Mouse (Mus musculus): ENCODE data around the gene Smoc1. TPM values are rescaled to one million over a fixed set of nuclear protein-coding genes. Genes with fewer than 3 reads are reported as not detected.

Gene Smoc1
- polyA plus RNA-seq, 1 experiment from 2014 or later = 9.2 TPM

GRCm38 (mm10) chr12:81140594-81141328 is 114.2 kb downstream of the Smoc1 start:
- no peaks in the 10 kb centered on the region for H3K36me3 ChIP-seq
- ATAC-seq (ENCODE audit: low read depth) = peak; percentile 43; the same call in 1 of the 2 replicates
- H3K4me2 ChIP-seq = no peak overlapping the region
- H3K27me3 ChIP-seq = no peaks in the 10 kb centered on the region; the same call in 1 of the 2 replicates
- H3K27ac ChIP-seq (replicated peaks) = peak overlapping the region; percentile 28; the same call in 1 of the 2 replicates
- no peaks in the 10 kb centered on the region for H3K9me3 ChIP-seq
- H3K9ac ChIP-seq = no peak overlapping the region
- H3K4me3 ChIP-seq = no peak overlapping the region
- WGBS = 36% methylated on average over 9 of the region's 9 CpGs
- peaks cover 22% of the 10 kb centered on the region for H3K4me1 ChIP-seq (replicated peaks)

DNA sequence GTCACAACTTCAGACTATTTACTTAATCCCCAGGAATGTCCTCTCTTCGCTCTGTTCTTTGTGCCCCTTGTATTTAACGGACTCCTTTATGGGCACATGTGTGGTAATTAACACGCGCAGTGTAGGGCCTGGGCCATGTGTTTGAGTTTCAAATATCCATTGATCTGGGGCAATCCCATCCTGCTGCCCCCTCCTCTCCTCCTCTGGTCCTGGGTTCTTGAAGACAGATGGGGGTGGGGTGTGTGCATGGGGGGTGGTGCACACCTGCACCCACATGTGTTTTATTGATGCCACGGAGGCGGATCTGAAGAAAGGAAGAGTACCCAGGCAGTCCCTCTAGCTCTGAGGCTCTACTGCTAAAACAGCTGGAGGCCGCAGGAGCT is 114.7 kb downstream of the Smoc1 start:
- 27% methylated on average over 7 of the region's 7 CpGs for WGBS
- Histone ChIP-seq H3K9me3 (no peaks in the 10 kb centered on the region), H3K4me3 (no peak overlapping the region), H3K27ac (replicated peaks) (peak overlapping the region; percentile 28; the same call in 1 of the 2 replicates), H3K9ac (no peak overlapping the region; the same call in 1 of the 2 replicates), H3K27me3 (no peaks in the 10 kb centered on the region; the same call in 1 of the 2 replicates), H3K4me2 (no peak overlapping the region), H3K4me1 (replicated peaks) (peaks cover 28% of the 10 kb centered on the region), H3K36me3 (no peaks in the 10 kb centered on the region)
- peak; percentile 19; the same call in 1 of the 2 replicates for ATAC-seq (ENCODE audit: low read depth)

DNA sequence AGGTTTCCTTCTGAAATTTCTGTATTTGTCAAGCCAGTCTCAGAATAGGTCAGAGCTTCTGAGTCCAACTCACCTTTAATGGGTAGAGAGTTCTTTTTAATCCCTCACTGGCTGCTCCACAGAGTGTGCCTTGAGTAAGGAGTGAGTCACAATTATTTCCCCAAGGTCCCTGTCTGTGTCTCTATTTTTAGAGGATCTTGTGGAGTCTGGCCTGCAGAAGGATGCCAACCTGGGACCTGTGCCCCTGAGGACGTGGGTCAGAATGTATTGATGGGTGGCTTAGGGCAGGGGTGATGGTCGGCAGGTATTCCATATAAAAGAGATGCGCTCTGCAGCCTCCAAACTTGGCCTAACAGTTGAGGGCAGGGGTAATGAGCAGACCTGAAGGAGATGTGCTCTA is 115.6 kb downstream of the Smoc1 start:
- WGBS = 88% methylated on average over 3 of the region's 3 CpGs
- H3K36me3 ChIP-seq = no peaks in the 10 kb centered on the region
- H3K27ac ChIP-seq (replicated peaks) = no peak overlapping the region
- H3K4me1 ChIP-seq (replicated peaks) = peaks cover 33% of the 10 kb centered on the region
- no peaks in the 10 kb centered on the region for H3K9me3 ChIP-seq
- no peak for ATAC-seq (ENCODE audit: low read depth)
- no peak overlapping the region for H3K4me2 ChIP-seq
- H3K9ac ChIP-seq = no peak overlapping the region
- H3K4me3 ChIP-seq = no peak overlapping the region
- no peaks in the 10 kb centered on the region; the same call in 1 of the 2 replicates for H3K27me3 ChIP-seq

DNA sequence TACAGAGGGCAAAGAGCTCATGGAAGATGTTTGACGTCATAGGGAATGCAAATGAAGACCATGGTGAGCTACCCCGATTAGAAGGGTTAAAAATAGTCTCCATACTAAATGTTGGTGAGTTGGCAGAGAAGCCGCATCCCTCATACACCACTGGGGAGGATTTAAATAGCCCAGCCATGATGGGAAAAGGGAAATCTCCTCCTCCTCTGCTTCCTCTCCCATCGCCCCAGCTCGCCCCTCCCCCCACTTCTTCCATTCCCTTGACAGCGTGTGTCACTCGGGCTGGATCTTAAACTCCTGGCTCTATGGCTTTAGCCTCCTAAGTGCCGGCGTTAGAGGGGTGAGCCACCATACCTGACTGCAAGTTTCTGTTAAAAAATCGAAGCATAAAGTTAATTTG is 117.6 kb downstream of the Smoc1 start:
- WGBS = 55% methylated on average over 10 of the region's 10 CpGs
- H3K27ac ChIP-seq (replicated peaks) = no peak overlapping the region
- no peaks in the 10 kb centered on the region for H3K9me3 ChIP-seq
- no peak overlapping the region for H3K4me2 ChIP-seq
- no peak overlapping the region for H3K9ac ChIP-seq
- H3K27me3 ChIP-seq = no peaks in the 10 kb centered on the region; the same call in 1 of the 2 replicates
- peaks cover 33% of the 10 kb centered on the region for H3K4me1 ChIP-seq (replicated peaks)
- no peak for ATAC-seq (ENCODE audit: low read depth)
- H3K4me3 ChIP-seq = no peak overlapping the region
- no peaks in the 10 kb centered on the region for H3K36me3 ChIP-seq

- H3K9ac ChIP-seq = no peak overlapping the region
- ATAC-seq (ENCODE audit: low read depth) = peak; percentile 61
- H3K4me1 ChIP-seq (replicated peaks) = peaks cover 19% of the 10 kb centered on the region
- H3K27ac ChIP-seq (replicated peaks) = no peak overlapping the region
- H3K27me3 ChIP-seq = no peaks in the 10 kb centered on the region
- no peaks in the 10 kb centered on the region for H3K9me3 ChIP-seq
- no peaks in the 10 kb centered on the region for H3K36me3 ChIP-seq
- 15% methylated on average over 10 of the region's 10 CpGs for WGBS
- H3K4me2 ChIP-seq = no peak overlapping the region
- no peak overlapping the region for H3K4me3 ChIP-seq
Observed at GRCm38 (mm10) chr12:81146417-81147180, 120.0 kb downstream of the Smoc1 start.

DNA sequence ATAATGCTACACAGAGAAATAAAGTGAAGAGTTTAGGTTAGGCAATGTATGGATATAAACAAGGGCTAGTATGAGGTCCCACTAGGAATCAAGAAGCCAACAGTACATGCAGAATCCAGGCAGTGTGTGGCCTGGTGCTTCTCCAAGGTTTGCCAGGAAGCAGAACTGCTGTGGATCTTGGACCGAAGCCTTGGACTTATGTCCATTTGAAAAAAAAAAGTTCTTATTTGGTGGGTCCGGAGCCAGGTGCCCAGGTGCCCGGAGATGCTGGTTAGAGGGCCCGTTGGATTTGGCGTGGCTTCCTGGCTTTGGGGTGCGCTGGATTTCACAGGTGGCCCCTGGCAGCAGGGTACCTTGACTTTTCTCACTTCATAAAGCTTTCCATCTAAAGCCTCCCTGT is 121.3 kb downstream of the Smoc1 start:
- no peak overlapping the region for H3K27ac ChIP-seq (replicated peaks)
- H3K4me3 ChIP-seq = no peak overlapping the region
- H3K9ac ChIP-seq = no peak overlapping the region
- no peaks in the 10 kb centered on the region for H3K36me3 ChIP-seq
- WGBS = 95% methylated on average over 6 of the region's 6 CpGs
- H3K27me3 ChIP-seq = no peaks in the 10 kb centered on the region
- no peak overlapping the region for H3K4me2 ChIP-seq
- H3K4me1 ChIP-seq (replicated peaks) = peaks cover 16% of the 10 kb centered on the region
- H3K9me3 ChIP-seq = no peaks in the 10 kb centered on the region
- ATAC-seq (ENCODE audit: low read depth) = no peak

DNA sequence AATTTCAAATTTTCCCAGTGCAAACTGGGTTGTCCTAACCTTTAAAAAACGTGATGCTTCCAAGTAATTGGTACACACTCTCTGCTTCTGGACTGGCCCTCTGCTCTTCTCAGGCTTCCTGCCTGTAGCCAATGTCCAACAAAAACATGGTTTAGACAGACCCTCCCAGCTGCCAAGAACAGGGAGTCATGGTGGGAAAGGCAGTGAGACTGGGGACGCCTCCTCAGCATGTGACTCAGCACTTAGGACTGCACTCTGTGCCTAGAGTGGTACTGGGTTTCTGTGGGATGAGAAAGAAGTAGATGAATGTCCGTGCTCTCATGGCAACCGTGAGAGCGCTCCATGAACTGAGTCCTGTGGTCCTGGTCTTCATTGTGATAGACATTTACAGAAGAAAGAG is 124.3 kb downstream of the Smoc1 start:
- H3K4me3 ChIP-seq = no peak overlapping the region
- 79% methylated on average over 5 of the region's 5 CpGs for WGBS
- peaks cover 10% of the 10 kb centered on the region for H3K4me1 ChIP-seq (replicated peaks)

GRCm38 (mm10) chr12:81152082-81152481 is 125.5 kb downstream of the Smoc1 start:
- ATAC-seq (ENCODE audit: low read depth) = no peak
- WGBS = 67% methylated on average over 2 of the region's 2 CpGs
- Histone ChIP-seq H3K4me3 (no peak overlapping the region), H3K4me1 (replicated peaks) (no peaks in the 10 kb centered on the region), H3K27me3 (no peaks in the 10 kb centered on the region), H3K9me3 (no peaks in the 10 kb centered on the region), H3K36me3 (no peaks in the 10 kb centered on the region), H3K27ac (replicated peaks) (no peak overlapping the region), H3K9ac (no peak overlapping the region), H3K4me2 (no peak overlapping the region)

More for the DNA sequence above, 124.3 kb downstream of the Smoc1 start:
- no peak overlapping the region for H3K9ac ChIP-seq
- no peaks in the 10 kb centered on the region for H3K27me3 ChIP-seq
- no peak overlapping the region for H3K4me2 ChIP-seq
- ATAC-seq (ENCODE audit: low read depth) = no peak
- H3K36me3 ChIP-seq = no peaks in the 10 kb centered on the region
- no peaks in the 10 kb centered on the region for H3K9me3 ChIP-seq
- H3K27ac ChIP-seq (replicated peaks) = no peak overlapping the region

DNA sequence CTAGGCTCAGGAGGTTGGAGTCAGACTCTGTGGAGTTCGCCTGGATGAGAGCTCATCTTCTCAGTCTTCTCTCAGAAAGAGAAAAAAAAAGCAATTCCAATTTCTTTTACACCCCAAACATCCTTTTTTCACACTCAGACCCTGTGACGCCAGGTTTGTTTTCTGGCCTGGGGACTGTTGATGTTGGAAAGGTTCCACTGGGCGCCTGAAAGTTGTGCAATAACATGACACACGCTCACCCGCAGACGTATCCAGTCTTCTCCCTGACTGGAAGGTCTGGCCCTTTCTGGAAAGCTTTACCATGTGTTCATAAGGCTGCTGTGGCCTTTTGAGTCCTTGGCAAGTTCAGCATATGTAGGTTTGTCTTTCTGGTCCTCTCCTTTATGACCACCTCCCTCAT is 129.1 kb downstream of the Smoc1 start:
- Histone ChIP-seq H3K27me3 (no peaks in the 10 kb centered on the region; the same call in 1 of the 2 replicates), H3K4me3 (no peak overlapping the region), H3K4me1 (replicated peaks) (no peaks in the 10 kb centered on the region), H3K9ac (no peak overlapping the region), H3K36me3 (no peaks in the 10 kb centered on the region), H3K9me3 (no peaks in the 10 kb centered on the region), H3K27ac (replicated peaks) (no peak overlapping the region), H3K4me2 (no peak overlapping the region)
- WGBS = 76% methylated on average over 6 of the region's 6 CpGs
- no peak for ATAC-seq (ENCODE audit: low read depth)

DNA sequence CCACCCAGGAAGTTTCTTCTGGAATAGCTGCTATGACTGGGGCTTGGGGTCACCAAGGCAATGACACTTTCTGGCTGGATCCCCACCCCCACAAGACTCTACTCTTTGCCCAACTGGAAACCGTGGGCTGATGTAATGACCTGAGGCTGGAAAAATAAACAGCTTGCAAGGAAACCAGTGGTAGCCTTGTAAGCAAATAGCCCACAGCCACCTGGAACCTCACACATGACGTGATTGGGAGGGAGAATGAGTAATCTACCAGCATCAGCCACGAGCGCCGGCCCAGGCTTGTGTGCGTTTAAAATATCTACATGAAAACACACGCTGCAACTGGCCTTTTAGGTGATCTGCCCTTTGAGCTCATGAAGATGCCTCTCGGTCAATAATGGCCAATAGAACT is 130.2 kb downstream of the Smoc1 start:
- no peaks in the 10 kb centered on the region; the same call in 1 of the 2 replicates for H3K27me3 ChIP-seq
- H3K9me3 ChIP-seq = no peaks in the 10 kb centered on the region
- no peak overlapping the region for H3K9ac ChIP-seq
- ATAC-seq (ENCODE audit: low read depth) = no peak
- no peaks in the 10 kb centered on the region for H3K36me3 ChIP-seq
- WGBS = 85% methylated on average over 8 of the region's 8 CpGs
- no peaks in the 10 kb centered on the region for H3K4me1 ChIP-seq (replicated peaks)
- H3K4me2 ChIP-seq = no peak overlapping the region
- no peak overlapping the region for H3K4me3 ChIP-seq
- H3K27ac ChIP-seq (replicated peaks) = no peak overlapping the region

DNA sequence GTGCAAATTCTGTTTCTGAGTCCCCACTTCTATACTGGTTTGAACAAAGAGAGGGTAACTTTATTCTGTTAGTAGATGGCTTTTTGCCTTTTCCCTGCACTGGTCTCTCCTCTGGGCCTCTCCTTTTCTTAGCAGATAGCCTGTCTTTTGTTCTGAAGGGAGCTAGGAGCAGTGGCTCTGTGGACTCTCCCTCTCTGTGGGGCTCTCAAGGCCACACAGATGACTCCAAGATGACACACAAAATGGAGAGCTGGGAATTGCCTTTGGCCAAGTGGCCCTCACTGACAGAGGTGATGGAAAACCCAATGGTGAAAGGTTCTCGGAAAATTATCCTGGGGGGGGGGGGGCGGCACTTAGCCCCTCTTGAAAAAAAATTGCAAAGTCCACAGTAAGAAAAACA is 133.3 kb downstream of the Smoc1 start:
- no peak for ATAC-seq (ENCODE audit: low read depth)
- WGBS = 31% methylated on average over 2 of the region's 2 CpGs

DNA sequence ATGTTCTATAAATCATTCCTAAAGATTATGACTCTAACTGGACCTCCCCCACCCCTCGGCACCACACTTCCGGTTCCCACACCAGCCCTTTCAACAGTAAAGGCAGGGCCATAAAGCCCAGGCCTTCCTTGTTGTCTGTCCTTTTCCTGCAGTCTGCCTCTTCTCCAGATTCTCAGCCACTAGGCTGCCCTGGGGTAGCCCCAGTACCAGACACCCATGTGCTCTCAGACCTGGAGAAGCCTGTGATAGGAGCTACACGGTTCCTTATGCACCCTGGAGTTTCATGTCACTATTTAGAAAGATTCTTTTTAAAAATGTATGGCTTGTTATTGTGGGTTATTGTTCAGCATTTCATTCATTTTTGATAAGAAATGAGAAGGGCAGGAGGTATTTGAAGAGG is 133.8 kb downstream of the Smoc1 start:
- Histone ChIP-seq H3K4me1 (replicated peaks) (0 out of 2 replicates have a peak, but pooled peaks cover under 1% of the 10 kb centered on the region), H3K27me3 (peaks cover 15% of the 10 kb centered on the region), H3K27ac (replicated peaks) (no peak overlapping the region), H3K36me3 (no peaks in the 10 kb centered on the region), H3K9me3 (no peaks in the 10 kb centered on the region), H3K4me2 (no peak overlapping the region), H3K9ac (no peak overlapping the region), H3K4me3 (no peak overlapping the region)
- WGBS = 34% methylated on average over 3 of the region's 3 CpGs
- ATAC-seq (ENCODE audit: low read depth) = no peak

More for the DNA sequence above, 133.3 kb downstream of the Smoc1 start:
- Histone ChIP-seq H3K4me1 (replicated peaks) (no peaks in the 10 kb centered on the region), H3K27ac (replicated peaks) (no peak overlapping the region), H3K4me3 (no peak overlapping the region), H3K9me3 (no peaks in the 10 kb centered on the region), H3K4me2 (no peak overlapping the region), H3K9ac (no peak overlapping the region), H3K27me3 (peaks cover 15% of the 10 kb centered on the region), H3K36me3 (no peaks in the 10 kb centered on the region)

Data from neural tube, embryonic 13.5 days (tissue).